Comparison of ENCODE assay signal across 35 mouse cellular contexts in genomic region chr3:151547182-151547581, GRCm38 (mm10).
"Had no signal": no experiment of that assay in that cellular context is flagged by ENCODE, and none has a peak within 500 bp of the region (broad histone marks: within the 10 kb centered on the region; RNA-seq: fewer than 3 reads in every experiment).

No protein-coding gene starts in this region.

- H3K4me2 ChIP-seq: heart, embryonic 11.5 days; heart, embryonic 12.5 days; heart, embryonic 13.5 days; heart, embryonic 15.5 days; hindbrain, embryonic 12.5 days; hindbrain, embryonic 13.5 days; hindbrain, embryonic 14.5 days; hindbrain, embryonic 15.5 days; intestine, embryonic 15.5 days; kidney, embryonic 15.5 days had no signal

- H3K27me3 ChIP-seq: heart, embryonic 12.5 days; heart, embryonic 13.5 days; heart, embryonic 15.5 days; hindbrain, embryonic 12.5 days; hindbrain, embryonic 13.5 days; hindbrain, embryonic 15.5 days; intestine, embryonic 15.5 days; kidney, embryonic 15.5 days had no signal

- H3K4me1 ChIP-seq: heart, embryonic 10.5 days; heart, embryonic 12.5 days; heart, embryonic 13.5 days; heart, embryonic 15.5 days; hindbrain, embryonic 10.5 days; hindbrain, embryonic 12.5 days; hindbrain, embryonic 13.5 days; intestine, embryonic 15.5 days; kidney, embryonic 15.5 days had no signal

- H3K9ac ChIP-seq: heart, embryonic 12.5 days; heart, embryonic 13.5 days; heart, embryonic 15.5 days; hindbrain, embryonic 12.5 days; hindbrain, embryonic 13.5 days; hindbrain, embryonic 14.5 days; hindbrain, embryonic 15.5 days; intestine, embryonic 15.5 days; kidney, embryonic 15.5 days had no signal

- DNase-seq: heart, postnatal 10 days; heart, postnatal 14 days; heart, postnatal 36 days; heart, postnatal 4 days; kidney, adult 11 months; kidney, adult 18-20 months; kidney, adult 2 months; kidney, adult 8-10 months; kidney, adult 9 months; kidney, postnatal 10 days; kidney, postnatal 14 days; kidney, postnatal 25 days; kidney, postnatal 36 days; kidney, postnatal 4 days; layer of hippocampus, adult 9-11 months; layer of hippocampus, postnatal 36 days had no signal

- H3K27ac ChIP-seq: heart, embryonic 10.5 days; heart, embryonic 13.5 days; heart, embryonic 15.5 days; hindbrain, embryonic 10.5 days; hindbrain, embryonic 12.5 days; hindbrain, embryonic 13.5 days; hindbrain, embryonic 14.5 days; hindbrain, embryonic 15.5 days; hindbrain, postnatal 0 days; intestine, embryonic 15.5 days; kidney, embryonic 15.5 days; kidney, postnatal 0 days; layer of hippocampus, adult 2 months had no signal

- H3K36me3 ChIP-seq: heart, embryonic 10.5 days; heart, embryonic 12.5 days; heart, embryonic 13.5 days; heart, embryonic 15.5 days; hindbrain, embryonic 10.5 days; hindbrain, embryonic 12.5 days; hindbrain, embryonic 13.5 days; hindbrain, embryonic 15.5 days; intestine, embryonic 15.5 days; kidney, embryonic 15.5 days had no signal

- H3K4me3 ChIP-seq: heart, embryonic 10.5 days; heart, embryonic 12.5 days; heart, embryonic 13.5 days; heart, embryonic 15.5 days; hindbrain, embryonic 10.5 days; hindbrain, embryonic 12.5 days; hindbrain, embryonic 13.5 days; hindbrain, embryonic 15.5 days; intestine, embryonic 15.5 days; kidney, embryonic 15.5 days; layer of hippocampus, adult 2 months had no signal

- ATAC-seq: hindbrain, embryonic 16.5 days; hindbrain, postnatal 0 days; inflammation-experienced regulatory T-cells, adult 6 months; intestine, embryonic 15.5 days; intestine, embryonic 16.5 days; intestine, postnatal 0 days had no signal

- H3K9me3 ChIP-seq: heart, embryonic 10.5 days; heart, embryonic 12.5 days; heart, embryonic 13.5 days; heart, embryonic 15.5 days; hindbrain, embryonic 10.5 days; hindbrain, embryonic 12.5 days; hindbrain, embryonic 13.5 days; hindbrain, embryonic 15.5 days; intestine, embryonic 15.5 days; kidney, embryonic 15.5 days had no signal
